Mouse (Mus musculus) frontal cortex, postnatal 25 days (tissue): ENCODE measurements around the gene Fam234a.
"Not testable (repeated sequence)": the region's sequence is repeated elsewhere in the genome, so short reads cannot be mapped to it uniquely, and the experiment has no call there.

Experiments
- DNase-seq, 2 experiments: peaks; one replicate each; pipeline ENCODE4 v3.0.0; 2022; ENCODE audit warnings: low spot score in 2 of 2

Gene Fam234a

GRCm38 (mm10) chr17:26244101-26244841, at the start of gene Fam234a:
Gene Fam234a (minus strand): TSS chr17:26244242.
- DNase-seq, result peak; percentile 65 to 79

GRCm38 (mm10) chr17:26289475-26289874, 45.4 kb upstream of the Fam234a start:
- DNase-seq, result no peak

GRCm38 (mm10) chr17:26286199-26286955, 42.3 kb upstream of the Fam234a start:
- DNase-seq, result no peak

GRCm38 (mm10) chr17:26276711-26277110, 32.7 kb upstream of the Fam234a start:
- no peak for DNase-seq

GRCm38 (mm10) chr17:26275933-26276332, 31.9 kb upstream of the Fam234a start:
- no peak for DNase-seq

- DNase-seq, result no peak
These were observed 28.5 kb upstream of the Fam234a start for GRCm38 (mm10) chr17:26272586-26272985.

GRCm38 (mm10) chr17:26269577-26269976, 25.5 kb upstream of the Fam234a start:
- not testable (repeated sequence) for DNase-seq

GRCm38 (mm10) chr17:26268851-26269250, 24.8 kb upstream of the Fam234a start:
- no peak for DNase-seq

- no peak for DNase-seq
These were observed 18.3 kb upstream of the Fam234a start for GRCm38 (mm10) chr17:26262384-26262783.

GRCm38 (mm10) chr17:26261826-26262225, 17.8 kb upstream of the Fam234a start:
- no peak for DNase-seq

GRCm38 (mm10) chr17:26255313-26255712, 11.3 kb upstream of the Fam234a start:
- DNase-seq, result no peak

GRCm38 (mm10) chr17:26253399-26253798, 9.4 kb upstream of the Fam234a start:
- DNase-seq, result no peak

GRCm38 (mm10) chr17:26252539-26253251, 8.7 kb upstream of the Fam234a start, which contains the start of gene Luc7l:
Gene Luc7l (plus strand): TSS chr17:26252896.
- peak; percentile 92 to 96 for DNase-seq

GRCm38 (mm10) chr17:26251886-26252538, 8.0 kb upstream of the Fam234a start:
- no peak for DNase-seq

- DNase-seq, result no peak
These were observed 456 bp downstream of the Fam234a start for GRCm38 (mm10) chr17:26243471-26244100.

- DNase-seq, result no peak
These were observed 3.1 kb downstream of the Fam234a start for GRCm38 (mm10) chr17:26240990-26241389.

- no peak for DNase-seq
These were observed 3.8 kb downstream of the Fam234a start for GRCm38 (mm10) chr17:26240120-26240790.

- DNase-seq, result no peak
These were observed 4.5 kb downstream of the Fam234a start for GRCm38 (mm10) chr17:26239551-26239950.

- DNase-seq, result no peak
These were observed 6.4 kb downstream of the Fam234a start for GRCm38 (mm10) chr17:26237667-26238066.

GRCm38 (mm10) chr17:26235077-26235815, 8.8 kb downstream of the Fam234a start:
- DNase-seq, result no peak
